Mouse (Mus musculus) c-Kit-positive CD71-positive TER-119-negative erythroid progenitor cells, embryonic 14.5 days (primary cell): ENCODE data around the gene Zfp609.
"Not testable (repeated sequence)": the region's sequence is repeated elsewhere in the genome, so short reads cannot be mapped to it uniquely, and the experiment has no call there.

ENCODE experiments used
- DNase-seq: peaks from one replicate; pipeline ENCODE4 v3.0.0-alpha.2; 2013; ENCODE audit warnings: low read depth

Gene Zfp609

GRCm38 (mm10) chr9:65812841-65813240, 14.5 kb downstream of the Zfp609 start:
- DNase-seq: no peak

GRCm38 (mm10) chr9:65811784-65812183, 15.6 kb downstream of the Zfp609 start:
- DNase-seq: no peak

- no peak for DNase-seq
These were observed 19.5 kb downstream of the Zfp609 start for GRCm38 (mm10) chr9:65807818-65808217.

- DNase-seq: no peak
These were observed 20.1 kb downstream of the Zfp609 start for GRCm38 (mm10) chr9:65807251-65807650.

GRCm38 (mm10) chr9:65799770-65800169, 27.6 kb downstream of the Zfp609 start:
- DNase-seq: no peak

GRCm38 (mm10) chr9:65795651-65796050, 31.7 kb downstream of the Zfp609 start:
- no peak for DNase-seq

GRCm38 (mm10) chr9:65794313-65794712, 33.1 kb downstream of the Zfp609 start:
- DNase-seq: no peak

GRCm38 (mm10) chr9:65793506-65793905, 33.9 kb downstream of the Zfp609 start:
- no peak for DNase-seq

GRCm38 (mm10) chr9:65793086-65793485, 34.3 kb downstream of the Zfp609 start:
- DNase-seq: no peak

GRCm38 (mm10) chr9:65791846-65792245, 35.5 kb downstream of the Zfp609 start:
- no peak for DNase-seq

- no peak for DNase-seq
These were observed 36.3 kb downstream of the Zfp609 start for GRCm38 (mm10) chr9:65791106-65791505.

- no peak for DNase-seq
These were observed 37.6 kb downstream of the Zfp609 start for GRCm38 (mm10) chr9:65789788-65790187.

GRCm38 (mm10) chr9:65788556-65788955, 38.8 kb downstream of the Zfp609 start:
- no peak for DNase-seq

- DNase-seq: no peak
These were observed 39.5 kb downstream of the Zfp609 start for GRCm38 (mm10) chr9:65787829-65788344.

- DNase-seq: peak; percentile 53
These were observed 40.2 kb downstream of the Zfp609 start for GRCm38 (mm10) chr9:65786885-65787787.

- peak; percentile 61 for DNase-seq
These were observed 41.5 kb downstream of the Zfp609 start for GRCm38 (mm10) chr9:65785772-65786368.

GRCm38 (mm10) chr9:65779619-65780018, 47.7 kb downstream of the Zfp609 start:
- not testable (repeated sequence) for DNase-seq

GRCm38 (mm10) chr9:65776874-65777432, 50.4 kb downstream of the Zfp609 start:
- DNase-seq: no peak

- no peak for DNase-seq
These were observed 51.1 kb downstream of the Zfp609 start for GRCm38 (mm10) chr9:65776137-65776872.

- DNase-seq: no peak
These were observed 53.6 kb downstream of the Zfp609 start for GRCm38 (mm10) chr9:65773783-65774182.

GRCm38 (mm10) chr9:65771011-65771664, 56.2 kb downstream of the Zfp609 start:
- no peak for DNase-seq

- no peak for DNase-seq
These were observed 64.6 kb downstream of the Zfp609 start for GRCm38 (mm10) chr9:65762728-65763127.
